Mouse (Mus musculus): ENCODE results near the gene Pheta2.

Pheta2 gene

GRCm38 (mm10) chr15:82341675-82342542 is 3.2 kb downstream of the Pheta2 start:
- in situ Hi-C loops (cut with MboI; ENCODE audit: unreplicated experiment in 2 of 2): no loop called here

GRCm38 (mm10) chr15:82342543-82342935 is 3.8 kb downstream of the Pheta2 start:
- in situ Hi-C loops (cut with MboI; ENCODE audit: unreplicated experiment in 2 of 2): no loop called here

GRCm38 (mm10) chr15:82343368-82344287 is 4.9 kb downstream of the Pheta2 start:
- in situ Hi-C loops (cut with MboI; ENCODE audit: unreplicated experiment in 2 of 2): no loop called here

DNA sequence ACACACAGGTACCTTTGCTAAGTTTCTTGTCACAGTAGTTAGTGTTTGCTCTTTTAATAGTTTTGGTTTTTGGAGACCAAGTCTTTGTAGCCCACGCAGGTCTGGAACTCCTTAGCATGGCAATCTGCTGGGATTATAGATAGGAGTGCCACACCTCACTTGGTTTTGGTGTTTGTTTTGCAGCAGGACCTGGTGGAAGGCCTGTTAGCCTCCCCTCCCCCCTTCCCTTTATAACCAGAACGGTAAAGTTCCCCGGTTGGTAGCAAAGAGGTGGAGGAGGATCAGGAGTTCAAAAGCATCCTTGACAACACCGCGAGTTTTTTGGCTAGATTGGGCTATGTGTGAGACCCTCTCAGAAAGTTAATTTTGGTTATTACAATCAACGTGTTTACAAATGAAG is 6.2 kb downstream of the Pheta2 start:
- in situ Hi-C loops (cut with MboI; ENCODE audit: unreplicated experiment in 2 of 2): no loop called here

DNA sequence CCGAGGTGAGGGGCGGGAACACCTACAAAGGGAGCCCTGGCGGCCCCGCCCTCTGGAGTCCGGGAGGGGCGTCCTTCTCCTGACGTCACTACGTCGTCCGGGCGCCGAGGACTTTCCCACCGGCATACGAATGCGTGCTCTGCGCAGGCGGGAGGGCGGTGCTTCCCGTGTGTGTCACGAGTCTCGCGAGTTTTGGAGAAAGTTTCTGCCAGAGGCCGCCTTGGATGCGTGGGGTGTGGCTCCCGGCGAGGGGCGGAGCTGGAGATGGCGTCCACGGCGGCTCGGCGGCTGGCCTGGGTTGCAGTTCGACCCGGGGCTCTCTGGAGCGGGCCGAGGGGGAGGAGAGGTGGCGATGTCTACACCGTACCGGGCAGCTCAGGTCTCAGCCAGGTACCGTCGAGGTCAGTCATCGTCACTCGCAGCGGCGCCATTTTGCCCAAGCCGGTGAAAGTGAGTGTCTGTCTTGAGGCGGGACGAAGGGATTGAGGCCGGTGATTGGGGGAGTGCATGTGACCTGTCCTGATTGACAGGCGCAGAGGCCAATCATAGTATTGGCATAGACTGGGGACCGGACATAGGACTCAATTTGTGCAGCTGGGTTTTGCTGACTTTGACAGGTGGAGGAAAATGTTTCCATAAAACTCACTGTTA is 7.2 kb downstream of the Pheta2 start:
- in situ Hi-C loops (cut with MboI; ENCODE audit: unreplicated experiment in 2 of 2): no loop called here

- in situ Hi-C loops (cut with MboI; ENCODE audit: unreplicated experiment in 2 of 2): no loop called here
Observed at GRCm38 (mm10) chr15:82346580-82347302, 8.0 kb downstream of the Pheta2 start.

DNA sequence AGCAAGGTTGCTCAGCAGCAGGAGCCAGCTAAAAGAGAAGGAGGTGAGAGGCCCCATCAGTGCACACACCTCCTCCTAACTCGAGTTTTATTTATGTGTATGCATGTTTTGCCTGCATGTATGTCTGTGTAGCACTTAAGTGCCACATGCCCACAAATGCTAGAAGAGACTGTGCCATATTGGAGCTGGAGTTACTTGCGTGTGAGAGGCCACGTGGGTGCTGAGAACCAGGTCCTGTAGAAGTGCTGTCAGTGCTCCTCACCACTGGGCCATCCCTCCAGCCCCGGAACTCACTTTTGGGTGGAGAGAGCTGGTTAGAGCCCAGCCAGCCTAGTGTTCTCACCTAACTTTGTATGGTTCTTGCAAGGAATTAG is 8.5 kb downstream of the Pheta2 start:
- in situ Hi-C loops (cut with MboI; ENCODE audit: unreplicated experiment in 2 of 2): no loop called here

DNA sequence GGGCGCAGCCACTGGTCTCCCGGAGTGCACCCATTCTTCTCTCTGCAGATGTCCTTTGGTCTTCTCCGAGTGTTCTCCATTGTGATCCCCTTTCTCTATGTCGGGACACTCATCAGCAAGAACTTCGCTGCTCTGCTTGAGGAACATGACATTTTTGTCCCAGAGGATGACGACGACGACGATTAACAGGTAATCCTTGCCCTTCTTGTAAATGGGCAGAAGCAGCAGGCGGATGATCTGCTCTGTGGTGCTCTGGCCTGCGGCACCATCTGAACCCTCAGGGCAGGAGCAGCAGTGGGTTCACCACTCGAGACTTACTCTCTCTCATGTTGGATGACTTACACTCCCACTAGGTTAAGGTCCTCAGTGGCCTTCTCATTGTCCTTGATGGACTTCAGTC is 9.1 kb downstream of the Pheta2 start:
- in situ Hi-C loops (cut with MboI; ENCODE audit: unreplicated experiment in 2 of 2): no loop called here

GRCm38 (mm10) chr15:82348258-82348998 is 9.7 kb downstream of the Pheta2 start:
- in situ Hi-C loops (cut with MboI; ENCODE audit: unreplicated experiment in 2 of 2): no loop called here

DNA sequence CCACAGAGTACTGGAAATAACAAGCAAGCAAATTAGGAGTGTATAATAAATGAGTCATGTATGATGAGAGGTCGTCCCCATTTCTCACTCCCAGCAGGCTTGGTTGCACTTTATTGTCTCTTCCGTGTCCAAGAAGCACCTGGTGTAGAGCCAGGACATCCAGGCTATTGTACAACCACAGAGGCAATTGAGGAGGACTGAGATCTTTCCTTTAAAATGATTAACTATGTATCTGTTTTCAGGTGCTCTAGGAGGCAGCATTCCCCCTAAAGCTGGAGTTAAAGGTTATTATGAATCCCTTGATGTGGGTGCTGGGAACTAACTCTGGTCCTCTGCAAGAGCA is 10.2 kb downstream of the Pheta2 start:
- in situ Hi-C loops (cut with MboI; ENCODE audit: unreplicated experiment in 2 of 2): no loop called here

GRCm38 (mm10) chr15:82350349-82350748 is 11.6 kb downstream of the Pheta2 start:
- in situ Hi-C loops (cut with MboI; ENCODE audit: unreplicated experiment in 2 of 2): no loop called here

DNA sequence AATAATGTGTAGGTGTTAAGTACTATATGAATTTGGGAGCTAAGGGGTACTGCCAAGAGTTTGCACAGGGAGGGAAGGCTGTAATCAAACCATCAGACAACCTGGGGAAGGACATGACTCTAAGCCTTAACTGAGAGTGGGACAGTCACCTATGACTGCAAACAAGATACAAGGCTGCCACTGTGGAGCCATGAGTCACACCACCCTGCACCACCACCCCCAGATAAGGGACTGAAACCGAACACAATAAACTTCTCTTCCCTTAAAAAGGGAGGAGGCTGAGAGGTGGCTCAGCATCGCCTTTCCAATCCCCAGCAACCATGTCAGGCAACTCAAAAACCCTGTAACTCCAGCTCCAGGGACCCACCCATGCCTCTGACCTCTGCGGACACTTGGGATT is 12.7 kb downstream of the Pheta2 start:
- in situ Hi-C loops (cut with MboI; ENCODE audit: unreplicated experiment in 2 of 2): no loop called here

- in situ Hi-C loops (cut with MboI; ENCODE audit: unreplicated experiment in 2 of 2): no loop called here
Observed at GRCm38 (mm10) chr15:82353078-82353744, 14.5 kb downstream of the Pheta2 start.

- in situ Hi-C loops (cut with MboI; ENCODE audit: unreplicated experiment in 2 of 2): no loop called here
Observed at GRCm38 (mm10) chr15:82353745-82354113, 15.0 kb downstream of the Pheta2 start.

- in situ Hi-C loops (cut with MboI; ENCODE audit: unreplicated experiment in 2 of 2): no loop called here
Observed at GRCm38 (mm10) chr15:82354126-82354945, 15.6 kb downstream of the Pheta2 start, which contains the start of gene Ndufa6. Gene Ndufa6, minus strand, starts transcription at chr15:82354322.

GRCm38 (mm10) chr15:82358431-82359260 is 19.9 kb downstream of the Pheta2 start:
- in situ Hi-C loops (cut with MboI; ENCODE audit: unreplicated experiment in 2 of 2): no loop called here

DNA sequence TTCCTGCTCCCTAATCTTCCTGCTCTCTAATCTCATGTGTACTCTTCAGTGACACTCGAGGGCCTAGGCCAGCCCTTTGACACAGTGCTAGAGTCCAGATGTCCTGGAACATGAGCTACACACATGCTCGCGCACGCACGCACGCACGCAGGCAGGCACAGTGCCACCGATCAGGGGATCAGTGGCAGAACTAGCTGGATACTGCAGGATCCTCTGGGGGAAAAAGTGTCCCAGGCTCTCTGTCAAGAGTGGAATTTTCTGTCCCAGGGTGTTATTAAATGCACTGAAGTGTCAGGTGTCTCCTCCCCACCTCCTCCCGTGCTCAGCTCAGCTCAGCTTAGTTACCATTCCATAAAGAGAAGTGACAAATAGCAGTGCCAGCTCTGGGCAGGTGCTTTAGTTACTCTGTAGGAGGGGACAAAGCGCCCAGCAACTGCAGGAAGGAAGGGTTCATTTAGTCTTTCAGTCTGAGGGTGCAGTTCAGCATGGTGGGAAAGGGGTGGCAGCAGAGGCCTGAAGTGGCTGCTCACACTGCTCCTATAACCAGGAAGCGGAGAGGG is 22.8 kb downstream of the Pheta2 start:
- in situ Hi-C loops (cut with MboI; ENCODE audit: unreplicated experiment in 2 of 2): no loop called here
